Mouse (Mus musculus) forebrain, embryonic 13.5 days (tissue): ENCODE results near the gene Thbd. TPM values are rescaled to one million over a fixed set of nuclear protein-coding genes. Genes with fewer than 3 reads are reported as not detected.

Experiments used
- ATAC-seq: fragments of 200-750 bp; cut with Nextera tagmentation; 2 replicates; pipeline ENCODE4 v1.8.0; 2017
- H3K27ac ChIP-seq: fragments of 300-500 bp; sonication (generic); 2 replicates; pipeline ENCODE4 v1.5.1; 2015; ENCODE audit warnings: inconsistent platforms, mild to moderate bottlenecking, moderate library complexity
- H3K27me3 ChIP-seq: fragments of 300-500 bp; sonication (generic); 2 replicates; pipeline ENCODE4 v1.6.1; 2015; ENCODE audit warnings: mild to moderate bottlenecking, inconsistent platforms
- H3K36me3 ChIP-seq: fragments of 300-500 bp; sonication (generic); 2 replicates; pipeline ENCODE4 v1.6.1; 2015; ENCODE audit warnings: mild to moderate bottlenecking, inconsistent platforms; ENCODE audit not compliant: poor library complexity, severe bottlenecking
- H3K4me1 ChIP-seq: fragments of 300-500 bp; sonication (generic); 2 replicates; pipeline ENCODE4 v1.6.1; 2015; ENCODE audit warnings: inconsistent platforms
- H3K4me2 ChIP-seq: fragments of 300-500 bp; sonication (generic); 2 replicates; pipeline ENCODE4 v1.6.1; 2015; ENCODE audit warnings: inconsistent platforms, mild to moderate bottlenecking, moderate library complexity
- H3K4me3 ChIP-seq: fragments of 300-500 bp; sonication (generic); 2 replicates; pipeline ENCODE4 v1.5.1; 2015; ENCODE audit warnings: mild to moderate bottlenecking, inconsistent platforms
- H3K9ac ChIP-seq: fragments of 300-500 bp; sonication (generic); 2 replicates; pipeline ENCODE4 v1.6.1; 2015; ENCODE audit warnings: mild to moderate bottlenecking, inconsistent platforms
- H3K9me3 ChIP-seq: fragments of 300-500 bp; sonication (generic); replicated peaks from 2 replicates; pipeline ENCODE4 v1.6.1; 2016; ENCODE audit warnings: inconsistent platforms
- WGBS: fragments of 180-500 bp; shearing (Covaris S2); methylation state at CpG from one replicate; pipeline ENCODE4 v1.1.7; 2015; 5-methylcytosine and 5-hydroxymethylcytosine counted together
- polyA plus RNA-seq: library from polyadenylated mRNA; unstranded; fragments of >200 nt; fragmentation: Nextera tagmentation; extraction: Ambion mirVana; gene quantifications from 2 replicates; pipeline ENCODE4 v1.2.1, GENCODE M21; 2015

Gene Thbd
- polyA plus RNA-seq, 1 experiment from 2014 or later: 2.7 TPM

GRCm38 (mm10) chr2:148397015-148397783 is 10.8 kb downstream of the Thbd start:
- Histone ChIP-seq H3K4me3 (no peak overlapping the region), H3K4me2 (no peak overlapping the region)

GRCm38 (mm10) chr2:148396209-148396608 is 11.8 kb downstream of the Thbd start:
- Histone ChIP-seq H3K9ac (no peak overlapping the region), H3K4me3 (peak overlapping the region; percentile 56), H3K27me3 (peaks cover 38% of the 10 kb centered on the region), H3K36me3 (no peaks in the 10 kb centered on the region), H3K27ac (no peak overlapping the region), H3K4me2 (peak overlapping the region; percentile 95), H3K4me1 (peaks cover 14% of the 10 kb centered on the region), H3K9me3 (no peaks in the 10 kb centered on the region)
- 70% methylated on average over 10 of the region's 10 CpGs for WGBS
- peak; percentile 12; the same call in 1 of the 2 replicates for ATAC-seq

More at GRCm38 (mm10) chr2:148397015-148397783, 10.8 kb downstream of the Thbd start:
- Histone ChIP-seq H3K27ac (no peak overlapping the region), H3K9me3 (no peaks in the 10 kb centered on the region), H3K9ac (no peak overlapping the region), H3K27me3 (peaks cover 38% of the 10 kb centered on the region), H3K36me3 (no peaks in the 10 kb centered on the region), H3K4me1 (peaks cover 14% of the 10 kb centered on the region)
- WGBS: 74% methylated on average over 11 of the region's 11 CpGs
- no peak for ATAC-seq

- peaks cover 38% of the 10 kb centered on the region for H3K27me3 ChIP-seq
- peak; percentile 88 for ATAC-seq
- H3K9me3 ChIP-seq: no peaks in the 10 kb centered on the region
- H3K9ac ChIP-seq: peak within 1 kb of the TSS; percentile 62; the same call in 1 of the 2 replicates
- peak within 1 kb of the TSS; percentile 95 for H3K4me2 ChIP-seq
- 4% methylated on average over 73 of the region's 83 CpGs for WGBS
- H3K4me1 ChIP-seq: peaks cover 14% of the 10 kb centered on the region
- H3K4me3 ChIP-seq: peak within 1 kb of the TSS; percentile 56
- no peak within 1 kb of the TSS for H3K27ac ChIP-seq
- H3K36me3 ChIP-seq: no peaks in the 10 kb centered on the region
Measured at GRCm38 (mm10) chr2:148395131-148396051, 12.6 kb downstream of the Thbd start, which contains the start of gene Sstr4. Gene Sstr4, plus strand, starts transcription at chr2:148395344.

- H3K36me3 ChIP-seq: no peaks in the 10 kb centered on the region
- H3K9ac ChIP-seq: no peak overlapping the region
- H3K27me3 ChIP-seq: peaks cover 38% of the 10 kb centered on the region
- H3K4me2 ChIP-seq: no peak overlapping the region
- peaks cover 14% of the 10 kb centered on the region for H3K4me1 ChIP-seq
- H3K9me3 ChIP-seq: no peaks in the 10 kb centered on the region
- no peak overlapping the region for H3K4me3 ChIP-seq
- H3K27ac ChIP-seq: no peak overlapping the region
- ATAC-seq: no peak
Measured at GRCm38 (mm10) chr2:148393846-148394245, 14.1 kb downstream of the Thbd start.

GRCm38 (mm10) chr2:148393149-148393548 is 14.8 kb downstream of the Thbd start:
- Histone ChIP-seq H3K9ac (no peak overlapping the region), H3K36me3 (no peaks in the 10 kb centered on the region), H3K27ac (no peak overlapping the region), H3K4me2 (no peak overlapping the region), H3K4me1 (peaks cover 14% of the 10 kb centered on the region), H3K9me3 (no peaks in the 10 kb centered on the region), H3K4me3 (no peak overlapping the region), H3K27me3 (peaks cover 38% of the 10 kb centered on the region)
- WGBS: 92% methylated on average over 1 of the region's 1 CpGs
- no peak for ATAC-seq

- Histone ChIP-seq H3K27ac (no peak overlapping the region), H3K4me2 (no peak overlapping the region), H3K9ac (no peak overlapping the region), H3K4me3 (no peak overlapping the region), H3K9me3 (no peaks in the 10 kb centered on the region), H3K36me3 (no peaks in the 10 kb centered on the region), H3K27me3 (no peaks in the 10 kb centered on the region), H3K4me1 (no peaks in the 10 kb centered on the region)
- no peak for ATAC-seq
- 76% methylated on average over 6 of the region's 6 CpGs for WGBS
Measured at GRCm38 (mm10) chr2:148387652-148388581, 20.1 kb downstream of the Thbd start.

- ATAC-seq: no peak
- no peaks in the 10 kb centered on the region for H3K4me1 ChIP-seq
- no peak overlapping the region for H3K4me3 ChIP-seq
- H3K9ac ChIP-seq: no peak overlapping the region
- H3K27me3 ChIP-seq: no peaks in the 10 kb centered on the region
- no peaks in the 10 kb centered on the region for H3K9me3 ChIP-seq
- no peak overlapping the region for H3K4me2 ChIP-seq
- no peaks in the 10 kb centered on the region for H3K36me3 ChIP-seq
- WGBS: 95% methylated on average over 2 of the region's 2 CpGs
- no peak overlapping the region for H3K27ac ChIP-seq
Measured at GRCm38 (mm10) chr2:148386927-148387326, 21.1 kb downstream of the Thbd start.

- no peak for ATAC-seq
- no peak overlapping the region for H3K4me2 ChIP-seq
- no peaks in the 10 kb centered on the region for H3K27me3 ChIP-seq
- no peak overlapping the region for H3K27ac ChIP-seq
- no peak overlapping the region for H3K9ac ChIP-seq
- H3K4me1 ChIP-seq: no peaks in the 10 kb centered on the region
- no peaks in the 10 kb centered on the region for H3K36me3 ChIP-seq
- 95% methylated on average over 3 of the region's 3 CpGs for WGBS
- H3K4me3 ChIP-seq: no peak overlapping the region
- no peaks in the 10 kb centered on the region for H3K9me3 ChIP-seq
Measured at GRCm38 (mm10) chr2:148386476-148386875, 21.5 kb downstream of the Thbd start.

GRCm38 (mm10) chr2:148381076-148381475 is 26.9 kb downstream of the Thbd start:
- Histone ChIP-seq H3K4me3 (no peak overlapping the region), H3K4me1 (no peaks in the 10 kb centered on the region), H3K36me3 (no peaks in the 10 kb centered on the region), H3K9ac (no peak overlapping the region), H3K27me3 (no peaks in the 10 kb centered on the region), H3K4me2 (no peak overlapping the region), H3K9me3 (no peaks in the 10 kb centered on the region), H3K27ac (no peak overlapping the region)
- ATAC-seq: no peak
- 81% methylated on average over 2 of the region's 2 CpGs for WGBS

- Histone ChIP-seq H3K4me1 (no peaks in the 10 kb centered on the region), H3K9ac (no peak overlapping the region), H3K36me3 (no peaks in the 10 kb centered on the region), H3K9me3 (no peaks in the 10 kb centered on the region), H3K4me2 (no peak overlapping the region), H3K27ac (no peak overlapping the region), H3K4me3 (no peak overlapping the region), H3K27me3 (no peaks in the 10 kb centered on the region)
- no peak for ATAC-seq
- WGBS: 90% methylated on average over 1 of the region's 1 CpGs
Measured at GRCm38 (mm10) chr2:148379899-148380413, 28.0 kb downstream of the Thbd start.

GRCm38 (mm10) chr2:148378817-148379342 is 29.1 kb downstream of the Thbd start:
- H3K4me2 ChIP-seq: no peak overlapping the region
- WGBS: 69% methylated on average over 1 of the region's 1 CpGs
- no peaks in the 10 kb centered on the region for H3K27me3 ChIP-seq

More at GRCm38 (mm10) chr2:148378817-148379342, 29.1 kb downstream of the Thbd start:
- no peak overlapping the region for H3K9ac ChIP-seq
- no peaks in the 10 kb centered on the region for H3K9me3 ChIP-seq
- no peak overlapping the region for H3K27ac ChIP-seq
- no peak for ATAC-seq
- H3K4me3 ChIP-seq: no peak overlapping the region
- no peaks in the 10 kb centered on the region for H3K36me3 ChIP-seq
- no peaks in the 10 kb centered on the region for H3K4me1 ChIP-seq
